Mouse (Mus musculus) large intestine, adult 2 months (tissue): ENCODE data around the gene Brinp1. TPM values are rescaled to one million over a fixed set of nuclear protein-coding genes. Genes with fewer than 3 reads are reported as not detected.
"Not testable (repeated sequence)": the region's sequence is repeated elsewhere in the genome, so short reads cannot be mapped to it uniquely, and the experiment has no call there.

Experiments used
- DNase-seq: peaks from one replicate; pipeline ENCODE4 v3.0.0-alpha.2; 2012; ENCODE audit warnings: low read depth, low spot score
- WGBS: fragments of 180-500 bp; shearing (Covaris S2); methylation state at CpG from one replicate; pipeline ENCODE4 v1.1.7; 2018; 5-methylcytosine and 5-hydroxymethylcytosine counted together
- polyA plus RNA-seq: library from polyadenylated mRNA; depleted of rRNA; stranded (reverse); fragments of >200 nt; gene quantifications from 2 replicates; pipeline ENCODE4 v1.2.3, GENCODE M21; 2012

The Brinp1 gene
- polyA plus RNA-seq, 1 experiment = 0.12 TPM

GRCm38 (mm10) chr4:68849671-68850070 is 104.5 kb downstream of the Brinp1 start:
- no peak for DNase-seq
- WGBS = 44% methylated on average over 3 of the region's 3 CpGs

DNA sequence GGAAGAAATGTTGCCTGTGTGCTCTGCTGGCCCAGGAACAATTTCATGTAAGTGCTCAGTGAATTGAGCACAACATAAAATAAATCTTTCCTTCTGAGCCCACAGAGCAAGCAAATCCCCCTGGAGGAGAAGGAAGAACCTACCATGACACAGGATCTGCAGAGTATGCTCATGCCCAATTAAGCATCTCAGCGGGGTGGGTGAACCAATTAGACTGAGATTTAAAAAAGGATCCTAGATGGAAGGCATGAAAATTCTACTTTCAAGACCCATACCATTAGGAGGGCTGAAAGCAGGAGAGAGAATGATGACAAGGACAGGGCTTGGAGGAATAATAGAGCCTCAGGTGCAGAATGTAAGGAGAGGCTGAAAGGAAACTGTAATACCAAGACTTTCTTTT is 107.2 kb downstream of the Brinp1 start:
- 92% methylated on average over 1 of the region's 1 CpGs for WGBS
- DNase-seq = no peak

DNA sequence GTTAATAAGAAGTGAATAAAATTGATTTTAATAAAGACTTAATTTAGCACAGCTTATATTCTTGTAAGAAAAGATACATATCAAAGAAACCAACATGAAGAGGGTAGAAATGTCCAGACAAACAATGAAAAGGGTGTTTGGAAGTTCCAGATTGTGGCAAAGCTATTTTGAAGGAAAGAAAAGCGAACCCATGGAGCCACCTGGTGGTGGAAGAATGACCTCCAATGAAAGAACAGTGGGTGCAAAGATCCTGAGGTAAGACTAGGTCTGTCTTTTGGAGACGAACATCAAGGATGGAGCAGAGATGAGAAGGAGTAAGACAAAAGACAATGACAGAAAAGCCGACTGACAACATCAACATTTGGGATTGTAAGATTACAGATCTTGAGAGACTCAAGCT is 108.2 kb downstream of the Brinp1 start:
- no peak for DNase-seq
- 40% methylated on average over 3 of the region's 3 CpGs for WGBS

GRCm38 (mm10) chr4:68813997-68814396 is 140.2 kb downstream of the Brinp1 start:
- not testable (repeated sequence) for DNase-seq

DNA sequence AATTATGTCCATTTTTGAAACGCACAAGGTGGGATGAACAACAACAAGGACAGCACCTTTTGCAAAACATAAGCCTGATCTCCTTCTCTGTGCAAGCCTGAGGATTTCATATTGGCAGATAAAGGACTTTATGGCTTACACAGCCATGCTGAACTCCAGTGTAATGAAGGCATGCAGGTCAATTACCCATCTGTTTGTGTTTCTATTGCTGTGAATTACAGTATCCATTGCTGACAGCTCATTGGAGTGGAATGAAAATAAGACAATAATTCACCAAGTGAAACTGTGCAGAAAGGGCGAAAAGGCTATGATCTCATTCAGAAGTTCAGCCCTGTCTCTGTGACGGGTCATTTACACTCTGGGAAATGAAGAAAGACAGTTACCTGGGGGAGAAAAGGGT is 147.7 kb downstream of the Brinp1 start:
- WGBS = 48% methylated on average over 3 of the region's 3 CpGs
- DNase-seq = no peak

GRCm38 (mm10) chr4:68801923-68802855 is 152.0 kb downstream of the Brinp1 start:
- WGBS = 64% methylated on average over 6 of the region's 6 CpGs
- DNase-seq = no peak

GRCm38 (mm10) chr4:68790003-68790402 is 164.2 kb downstream of the Brinp1 start:
- WGBS = 80% methylated on average over 5 of the region's 5 CpGs
- no peak for DNase-seq

- WGBS = 20% methylated on average over 4 of the region's 4 CpGs
- no peak for DNase-seq
Measured at GRCm38 (mm10) chr4:68788477-68788999, 165.7 kb downstream of the Brinp1 start.

DNA sequence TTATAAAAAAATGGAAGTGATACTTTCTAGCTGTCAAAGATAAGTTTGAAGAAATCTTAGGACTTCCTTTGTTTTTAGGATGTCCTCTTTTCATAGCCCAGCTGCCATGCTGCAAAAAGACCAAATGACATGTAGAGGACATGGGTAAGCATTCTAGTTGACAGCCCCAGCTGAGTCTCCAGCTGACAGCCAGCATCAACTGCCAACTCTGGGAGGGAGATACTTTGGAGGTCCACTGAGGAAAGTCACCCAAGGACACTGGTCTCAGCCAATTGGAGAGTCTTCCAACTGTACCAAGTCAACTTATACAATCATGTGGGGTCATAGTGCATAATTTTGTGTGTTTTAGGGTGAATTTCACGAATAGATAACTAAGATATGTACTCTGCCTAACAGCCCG is 166.6 kb downstream of the Brinp1 start:
- no peak for DNase-seq
- WGBS = 46% methylated on average over 2 of the region's 2 CpGs

GRCm38 (mm10) chr4:68768256-68768655 is 185.9 kb downstream of the Brinp1 start:
- WGBS = 60% methylated on average over 5 of the region's 5 CpGs
- no peak for DNase-seq

- 43% methylated on average over 5 of the region's 5 CpGs for WGBS
- no peak for DNase-seq
Measured at GRCm38 (mm10) chr4:68767393-68767792, 186.8 kb downstream of the Brinp1 start.

- 84% methylated on average over 12 of the region's 12 CpGs for WGBS
Measured at GRCm38 (mm10) chr4:68765772-68766573, 188.2 kb downstream of the Brinp1 start.

DNA sequence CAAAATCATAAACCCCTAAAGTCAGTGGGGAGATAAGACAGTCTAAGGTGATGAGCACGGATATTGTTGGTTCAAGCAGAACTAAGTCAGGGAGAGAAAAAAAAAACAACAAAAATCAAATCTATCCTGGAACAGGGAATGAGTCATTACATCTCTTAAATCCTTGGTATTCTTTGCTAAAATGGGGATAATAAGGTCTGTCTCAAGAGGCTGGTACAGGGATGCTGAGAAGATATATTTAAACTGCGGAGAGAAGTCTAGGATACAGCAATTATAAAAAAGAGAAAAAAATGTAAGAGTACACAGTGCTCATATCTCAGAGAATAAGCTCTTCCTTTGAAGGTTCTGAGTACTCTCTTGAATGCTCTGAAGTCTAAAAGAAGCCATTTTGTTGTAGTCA is 189.3 kb downstream of the Brinp1 start:
- 85% methylated on average over 2 of the region's 2 CpGs for WGBS
- DNase-seq = no peak

More at GRCm38 (mm10) chr4:68765772-68766573, 188.2 kb downstream of the Brinp1 start:
- no peak for DNase-seq

GRCm38 (mm10) chr4:68720983-68721382 is 233.2 kb downstream of the Brinp1 start:
- DNase-seq = no peak
- 5% methylated on average over 1 of the region's 1 CpGs for WGBS
